Mouse (Mus musculus) bone marrow macrophage, adult 2 months (primary cell): Measurements from ENCODE around the gene Znhit6. TPM values are rescaled to one million over a fixed set of nuclear protein-coding genes. Genes with fewer than 3 reads are reported as not detected.
A peak's percentile ranks its signal among the peaks of the same experiment; 100 is the strongest.

Experiments used
- H3K27ac ChIP-seq: 2 replicates; pipeline ENCODE4 v1.5.1; 2012; ENCODE audit warnings: low read depth, low read length; ENCODE audit not compliant: insufficient read depth
- H3K4me1 ChIP-seq: 2 replicates; pipeline ENCODE4 v1.6.1; 2012; ENCODE audit warnings: low read length; ENCODE audit not compliant: control insufficient read depth, insufficient read depth
- H3K4me3 ChIP-seq: 2 replicates; pipeline ENCODE4 v1.5.1; 2012; ENCODE audit warnings: mild to moderate bottlenecking, low read length, moderate library complexity; ENCODE audit not compliant: insufficient read depth
- CTCF ChIP-seq: IDR thresholded peaks from 2 replicates; pipeline ENCODE4 v1.5.1; 2012; ENCODE audit warnings: low read depth, mild to moderate bottlenecking, low read length, moderate library complexity
- POLR2A ChIP-seq: IDR thresholded peaks from 2 replicates; pipeline ENCODE4 v1.6.1; 2012; ENCODE audit warnings: mild to moderate bottlenecking, low read depth, low read length, borderline replicate concordance
- polyA plus RNA-seq: library from polyadenylated mRNA; stranded (reverse); fragments of >200 nt; gene quantifications from 2 replicates; pipeline ENCODE4 v1.2.4, GENCODE M21; 2012; ENCODE audit not compliant: missing spikeins, insufficient read depth, insufficient read length

The Znhit6 gene
- polyA plus RNA-seq, 1 experiment = 11.8 TPM

- TF ChIP-seq POLR2A (no peak), CTCF (no peak)
- Histone ChIP-seq H3K4me3 (no peak overlapping the region), H3K27ac (no peak overlapping the region), H3K4me1 (no peaks in the 10 kb centered on the region)
Measured at GRCm38 (mm10) chr3:145641036-145641685, 65.2 kb downstream of the Znhit6 start.

GRCm38 (mm10) chr3:145641878-145642277 is 65.9 kb downstream of the Znhit6 start:
- TF ChIP-seq POLR2A = no peak
- no peak for TF ChIP-seq CTCF
- Histone ChIP-seq H3K4me3 (no peak overlapping the region), H3K27ac (no peak overlapping the region), H3K4me1 (no peaks in the 10 kb centered on the region)

GRCm38 (mm10) chr3:145642861-145643260 is 66.9 kb downstream of the Znhit6 start:
- Histone ChIP-seq H3K4me1 (no peaks in the 10 kb centered on the region), H3K27ac (no peak overlapping the region), H3K4me3 (no peak overlapping the region)
- TF ChIP-seq POLR2A (no peak), CTCF (no peak)

GRCm38 (mm10) chr3:145645463-145645862 is 69.5 kb downstream of the Znhit6 start:
- H3K4me3 ChIP-seq = no peak overlapping the region

GRCm38 (mm10) chr3:145646009-145646408 is 70.0 kb downstream of the Znhit6 start:
- TF ChIP-seq POLR2A = no peak
- no peak for TF ChIP-seq CTCF
- Histone ChIP-seq H3K4me3 (no peak overlapping the region), H3K27ac (no peak overlapping the region), H3K4me1 (no peaks in the 10 kb centered on the region)

More at GRCm38 (mm10) chr3:145645463-145645862, 69.5 kb downstream of the Znhit6 start:
- Histone ChIP-seq H3K27ac (no peak overlapping the region), H3K4me1 (no peaks in the 10 kb centered on the region)
- TF ChIP-seq POLR2A (no peak), CTCF (no peak)

GRCm38 (mm10) chr3:145646666-145647065 is 70.7 kb downstream of the Znhit6 start:
- H3K4me1 ChIP-seq = 0 out of 2 replicates have a peak, but pooled peaks cover 3% of the 10 kb centered on the region
- no peak overlapping the region for H3K4me3 ChIP-seq
- TF ChIP-seq CTCF = no peak
- no peak for TF ChIP-seq POLR2A
- no peak overlapping the region for H3K27ac ChIP-seq

- Histone ChIP-seq H3K4me1 (0 out of 2 replicates have a peak, but pooled peaks cover 3% of the 10 kb centered on the region), H3K4me3 (no peak overlapping the region), H3K27ac (no peak overlapping the region)
- TF ChIP-seq POLR2A (no peak), CTCF (no peak)
Measured at GRCm38 (mm10) chr3:145647416-145647815, 71.4 kb downstream of the Znhit6 start.

- no peak for TF ChIP-seq POLR2A
- no peak; the same call in 1 of the 2 replicates for TF ChIP-seq CTCF
- Histone ChIP-seq H3K4me3 (0 out of 2 replicates have a peak overlapping the region, but pooled peaks have one; percentile 61), H3K4me1 (0 out of 2 replicates have a peak, but pooled peaks cover 3% of the 10 kb centered on the region), H3K27ac (no peak overlapping the region)
Measured at GRCm38 (mm10) chr3:145648097-145648931, 72.3 kb downstream of the Znhit6 start.

GRCm38 (mm10) chr3:145648991-145649851 is 73.2 kb downstream of the Znhit6 start:
- peak overlapping the region; percentile 61 for H3K4me3 ChIP-seq
- H3K4me1 ChIP-seq = peaks cover 5% of the 10 kb centered on the region; the same call in 1 of the 2 replicates
- TF ChIP-seq POLR2A = no peak
- TF ChIP-seq CTCF = no peak
- no peak overlapping the region for H3K27ac ChIP-seq
